Mouse (Mus musculus) E14TG2a.4 (cell line): ENCODE measurements at regions not wholly inside any gene's neighbourhood (a gene's known extent, or its start where the extent isn't known, plus 50 kb on each side); places are given as distances from the start of the nearest gene placed in this dataset.

Source experiments
- CTCF ChIP-seq: conservative IDR thresholded peaks from 2 replicates; pipeline ENCODE4 v1.5.1; 2014; ENCODE audit warnings: low read length
- NANOG ChIP-seq: IDR thresholded peaks from 2 replicates; pipeline ENCODE4 v1.6.1; 2014; ENCODE audit warnings: borderline replicate concordance, low read length, mixed read lengths

DNA sequence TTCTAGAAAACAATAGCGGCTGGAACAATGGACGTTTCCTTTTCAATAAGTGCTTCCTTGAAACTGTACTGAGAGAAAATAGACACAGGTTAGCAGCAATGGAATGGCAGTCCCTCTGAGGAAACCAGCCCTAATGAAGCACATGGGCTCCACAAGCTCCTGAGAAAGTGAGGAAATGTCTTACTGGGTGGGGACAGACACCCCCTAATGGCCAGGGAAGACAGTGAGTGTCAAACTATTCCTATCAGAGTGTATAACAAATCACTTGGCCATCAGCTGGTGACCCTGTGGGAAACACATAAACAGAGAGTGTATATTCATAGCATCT is 333.9 kb downstream of the Fat4 start:
- TF ChIP-seq CTCF (0 out of 2 replicates have a peak, but pooled peaks have one; percentile 9), NANOG (no peak)
